Mouse (Mus musculus): Measurements from ENCODE around the gene Arpin. TPM values are rescaled to one million over a fixed set of nuclear protein-coding genes. Genes with fewer than 3 reads are reported as not detected.

The Arpin gene
- 1 to 10 TPM; 2.0 to 3.4 (median 2.7) TPM for total RNA-seq (2022)

- DNase-seq (ENCODE audit: low spot score in 2 of 2): peak; percentile 54 to 63
These were observed at the start of gene Arpin for GRCm38 (mm10) chr7:79934862-79935510. Gene Arpin, minus strand, starts transcription at chr7:79935359.

GRCm38 (mm10) chr7:79975316-79975715 is 40.2 kb upstream of the Arpin start:
- DNase-seq (ENCODE audit: low spot score in 2 of 2): no peak

GRCm38 (mm10) chr7:79972195-79972594 is 37.0 kb upstream of the Arpin start:
- no peak for DNase-seq (ENCODE audit: low spot score in 2 of 2)

GRCm38 (mm10) chr7:79970336-79970735 is 35.2 kb upstream of the Arpin start:
- DNase-seq (ENCODE audit: low spot score in 2 of 2): no peak

- DNase-seq (ENCODE audit: low spot score in 2 of 2): no peak
These were observed 33.2 kb upstream of the Arpin start for GRCm38 (mm10) chr7:79968326-79968725.

- no peak for DNase-seq (ENCODE audit: low spot score in 2 of 2)
These were observed 26.4 kb upstream of the Arpin start for GRCm38 (mm10) chr7:79961600-79961999.

GRCm38 (mm10) chr7:79956131-79956530 is 21.0 kb upstream of the Arpin start:
- DNase-seq (ENCODE audit: low spot score in 2 of 2): no peak

GRCm38 (mm10) chr7:79954890-79955289 is 19.7 kb upstream of the Arpin start:
- DNase-seq (ENCODE audit: low spot score in 2 of 2): no peak

GRCm38 (mm10) chr7:79951038-79951437 is 15.9 kb upstream of the Arpin start:
- DNase-seq (ENCODE audit: low spot score in 2 of 2): no peak

- DNase-seq (ENCODE audit: low spot score in 2 of 2): no peak
These were observed 15.1 kb upstream of the Arpin start for GRCm38 (mm10) chr7:79950236-79950635.

GRCm38 (mm10) chr7:79935511-79936205 is 499 bp upstream of the Arpin start:
- peak; percentile 21 to 33 for DNase-seq (ENCODE audit: low spot score in 2 of 2)

GRCm38 (mm10) chr7:79934461-79934860 is 698 bp downstream of the Arpin start:
- no peak for DNase-seq (ENCODE audit: low spot score in 2 of 2)

GRCm38 (mm10) chr7:79928516-79929052 is 6.6 kb downstream of the Arpin start:
- DNase-seq (ENCODE audit: low spot score in 2 of 2): no peak

- DNase-seq (ENCODE audit: low spot score in 2 of 2): peak; percentile 80 to 83
These were observed 14.7 kb downstream of the Arpin start, which contains the start of gene Ap3s2 for GRCm38 (mm10) chr7:79920344-79920983. Gene Ap3s2, minus strand, starts transcription at chr7:79920649.

GRCm38 (mm10) chr7:79914556-79914955 is 20.6 kb downstream of the Arpin start:
- no peak for DNase-seq (ENCODE audit: low spot score in 2 of 2)

- peak; percentile 6 to 26 for DNase-seq (ENCODE audit: low spot score in 2 of 2)
These were observed 27.8 kb downstream of the Arpin start for GRCm38 (mm10) chr7:79907356-79907755.

GRCm38 (mm10) chr7:79906914-79907313 is 28.2 kb downstream of the Arpin start:
- DNase-seq (ENCODE audit: low spot score in 2 of 2): no peak

- no peak for DNase-seq (ENCODE audit: low spot score in 2 of 2)
These were observed 30.0 kb downstream of the Arpin start for GRCm38 (mm10) chr7:79905193-79905592.

- no peak for DNase-seq (ENCODE audit: low spot score in 2 of 2)
These were observed 31.9 kb downstream of the Arpin start for GRCm38 (mm10) chr7:79903160-79903792.

GRCm38 (mm10) chr7:79900753-79901152 is 34.4 kb downstream of the Arpin start:
- DNase-seq (ENCODE audit: low spot score in 2 of 2): no peak

- DNase-seq (ENCODE audit: low spot score in 2 of 2): no peak
These were observed 39.9 kb downstream of the Arpin start for GRCm38 (mm10) chr7:79895225-79895624.

GRCm38 (mm10) chr7:79894790-79895189 is 40.4 kb downstream of the Arpin start:
- DNase-seq (ENCODE audit: low spot score in 2 of 2): no peak
